Mouse (Mus musculus) ES-E14 (cell line): ENCODE measurements at regions not wholly inside any gene's neighbourhood (a gene's known extent, or its start where the extent isn't known, plus 50 kb on each side); places are given as distances from the start of the nearest gene placed in this dataset.

Source experiments
- CHD2 ChIP-seq: IDR thresholded peaks from 2 replicates; pipeline ENCODE4 v1.6.1; 2014; ENCODE audit warnings: mild to moderate bottlenecking, low read depth, low read length, inconsistent platforms
- MAFK ChIP-seq: IDR thresholded peaks from 2 replicates; pipeline ENCODE4 v1.6.1; 2014; ENCODE audit warnings: mild to moderate bottlenecking, low read depth, low read length, inconsistent platforms; ENCODE audit not compliant: insufficient read depth
- ZC3H11A ChIP-seq: IDR thresholded peaks from 2 replicates; pipeline ENCODE4 v1.6.1; 2012; ENCODE audit warnings: low read depth, mild to moderate bottlenecking, inconsistent platforms, low read length, borderline replicate concordance
- ZNF384 ChIP-seq: IDR thresholded peaks from 2 replicates; pipeline ENCODE4 v1.6.1; 2012; ENCODE audit warnings: low read depth, low read length, inconsistent platforms

DNA sequence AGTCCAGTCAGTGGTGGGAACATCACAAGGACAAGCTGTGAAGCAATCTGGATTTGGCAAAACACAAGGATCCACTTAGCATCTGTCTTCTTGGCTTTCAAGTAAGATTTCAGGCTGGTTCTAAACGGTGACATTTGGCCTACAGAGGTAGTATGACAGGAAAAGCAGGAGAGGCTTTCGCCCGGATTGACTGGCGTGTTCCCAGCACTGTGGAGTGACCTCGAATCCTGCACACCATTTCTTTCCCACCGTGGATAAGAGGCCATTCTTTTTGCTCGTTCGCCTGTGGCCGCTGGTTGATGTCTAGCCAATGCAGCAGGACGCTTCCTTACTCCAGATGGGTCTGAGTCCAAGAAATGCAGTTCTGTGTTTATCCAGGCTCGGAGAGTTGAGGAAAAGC lies 99.6 kb upstream of the Nfe2l3 start:
- TF ChIP-seq ZC3H11A, result no peak
- TF ChIP-seq ZNF384, result no peak
- TF ChIP-seq MAFK, result no peak
- TF ChIP-seq CHD2, result no peak
